Mouse (Mus musculus) embryonic facial prominence, embryonic 14.5 days (tissue): Measurements from ENCODE around the gene Sh3bp4. TPM values are rescaled to one million over a fixed set of nuclear protein-coding genes. Genes with fewer than 3 reads are reported as not detected.
A peak's percentile ranks its signal among the peaks of the same experiment; 100 is the strongest.

Experiments
- ATAC-seq: fragments of 200-750 bp; cut with Nextera tagmentation; 2 replicates; pipeline ENCODE4 v1.8.0; 2017; ENCODE audit warnings: low read depth, moderate number of reproducible peaks, moderate TSS enrichment
- DNase-seq: peaks from one replicate; pipeline ENCODE4 v3.0.0-alpha.2; 2015; ENCODE audit warnings: low spot score
- H3K27ac ChIP-seq: fragments of 300-500 bp; sonication (generic); replicated peaks from 2 replicates; pipeline ENCODE4 v1.5.1; 2014; ENCODE audit warnings: low read depth, mild to moderate bottlenecking, low read length, moderate library complexity
- H3K27me3 ChIP-seq: fragments of 300-500 bp; sonication (generic); replicated peaks from 2 replicates; pipeline ENCODE4 v1.6.1; 2014; ENCODE audit warnings: low read length; ENCODE audit not compliant: control insufficient read depth, insufficient read depth
- H3K36me3 ChIP-seq: fragments of 300-500 bp; sonication (generic); 2 replicates; pipeline ENCODE4 v1.6.1; 2014; ENCODE audit warnings: low read length, mixed read lengths; ENCODE audit not compliant: control insufficient read depth, insufficient read depth
- H3K4me1 ChIP-seq: fragments of 300-500 bp; sonication (generic); 2 replicates; pipeline ENCODE4 v1.6.1; 2014; ENCODE audit warnings: antibody characterized with exemption, low read length; ENCODE audit not compliant: control insufficient read depth, insufficient read depth
- H3K4me2 ChIP-seq: fragments of 300-500 bp; sonication (generic); 2 replicates; pipeline ENCODE4 v1.6.1; 2014; ENCODE audit warnings: low read depth, mild to moderate bottlenecking, low read length, moderate library complexity, mixed read lengths
- H3K4me3 ChIP-seq: fragments of 300-500 bp; sonication (generic); 2 replicates; pipeline ENCODE4 v1.5.1; 2014; ENCODE audit warnings: low read depth, mild to moderate bottlenecking, low read length
- H3K9ac ChIP-seq: fragments of 300-500 bp; sonication (generic); 2 replicates; pipeline ENCODE4 v1.6.1; 2014; ENCODE audit warnings: low read depth, mild to moderate bottlenecking, low read length, moderate library complexity, mixed read lengths
- H3K9me3 ChIP-seq: fragments of 300-500 bp; sonication (generic); 2 replicates; pipeline ENCODE4 v1.6.1; 2016; ENCODE audit warnings: low read length; ENCODE audit not compliant: control insufficient read depth
- WGBS: fragments of 180-500 bp; shearing (Covaris S2); extraction: QIAGEN DNeasy Blood & Tissue Kit; methylation state at CpG from one replicate; pipeline ENCODE4 v1.1.7; 2014; 5-methylcytosine and 5-hydroxymethylcytosine counted together
- polyA plus RNA-seq: library from polyadenylated mRNA; unstranded; fragments of >200 nt; fragmentation: Nextera tagmentation; extraction: Ambion mirVana; gene quantifications from 2 replicates; pipeline ENCODE4 v1.2.1, GENCODE M21; 2014

Sh3bp4 gene
- polyA plus RNA-seq, 1 experiment from 2014 or later: 23.1 TPM

- Histone ChIP-seq H3K36me3 (no peaks in the 10 kb centered on the region), H3K9me3 (peaks cover 11% of the 10 kb centered on the region; the same call in 1 of the 2 replicates), H3K4me2 (no peak overlapping the region), H3K4me1 (no peaks in the 10 kb centered on the region), H3K9ac (no peak overlapping the region), H3K27me3 (no peaks in the 10 kb centered on the region), H3K4me3 (no peak overlapping the region), H3K27ac (no peak overlapping the region)
- ATAC-seq: no peak
- no peak for DNase-seq
- WGBS: 85% methylated on average over 4 of the region's 4 CpGs
Measured at GRCm38 (mm10) chr1:89062977-89063376, 7.2 kb upstream of the Sh3bp4 start.

DNA sequence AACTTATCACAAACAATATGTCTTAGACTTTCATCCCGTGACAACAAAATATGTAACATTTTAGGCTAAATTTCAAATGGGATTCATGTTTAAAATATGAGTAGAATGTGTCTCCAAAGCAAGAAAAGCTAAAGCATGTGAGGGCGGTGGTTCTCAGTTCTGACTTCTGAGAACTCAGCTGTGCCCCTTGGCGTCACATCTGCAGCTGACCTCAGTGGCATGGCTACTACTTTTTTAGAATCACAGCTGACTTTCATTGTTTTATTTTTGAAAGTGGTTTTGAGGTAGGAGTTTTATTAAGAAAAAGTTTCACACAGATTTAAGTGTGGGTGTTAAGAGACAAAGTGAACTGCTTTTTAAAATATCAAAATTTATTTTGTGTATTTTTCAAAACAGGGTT lies 6.4 kb upstream of the Sh3bp4 start:
- Histone ChIP-seq H3K9me3 (peaks cover 10% of the 10 kb centered on the region; the same call in 1 of the 2 replicates), H3K27ac (no peak overlapping the region), H3K36me3 (no peaks in the 10 kb centered on the region), H3K4me2 (no peak overlapping the region), H3K27me3 (no peaks in the 10 kb centered on the region), H3K4me3 (no peak overlapping the region), H3K9ac (no peak overlapping the region), H3K4me1 (peaks cover under 1% of the 10 kb centered on the region; the same call in 1 of the 2 replicates)
- WGBS: 79% methylated on average over 3 of the region's 3 CpGs
- ATAC-seq (no peak), DNase-seq (no peak)

DNA sequence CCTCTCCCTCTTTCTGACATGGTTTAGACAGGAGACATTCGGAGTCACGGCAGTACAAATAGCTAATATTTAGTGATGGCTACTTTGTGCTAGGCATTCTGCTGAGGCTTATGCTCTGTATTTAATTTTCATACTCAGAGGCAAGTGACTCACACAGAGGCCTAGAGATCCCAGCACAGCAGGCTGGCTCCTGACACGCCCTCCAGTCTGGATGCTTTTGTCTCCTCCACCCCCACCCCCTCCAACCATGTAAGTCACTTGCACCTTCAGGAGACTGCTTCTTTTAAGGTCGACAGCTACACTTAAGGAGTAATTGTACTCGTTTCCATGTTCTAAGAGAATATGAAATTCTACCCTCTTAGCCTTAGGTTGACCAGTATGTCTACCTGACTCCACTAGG lies 1.4 kb upstream of the Sh3bp4 start:
- no peaks in the 10 kb centered on the region for H3K27me3 ChIP-seq
- no peak overlapping the region for H3K9ac ChIP-seq
- peak overlapping the region; percentile 67; the same call in 1 of the 2 replicates for H3K4me2 ChIP-seq
- 49% methylated on average over 5 of the region's 5 CpGs for WGBS
- no peak for ATAC-seq
- no peak overlapping the region for H3K27ac ChIP-seq
- H3K36me3 ChIP-seq: no peaks in the 10 kb centered on the region
- peaks cover 19% of the 10 kb centered on the region for H3K4me1 ChIP-seq
- DNase-seq: peak; percentile 36
- no peaks in the 10 kb centered on the region for H3K9me3 ChIP-seq
- no peak overlapping the region for H3K4me3 ChIP-seq

GRCm38 (mm10) chr1:89069479-89070102 lies 624 bp upstream of the Sh3bp4 start:
- peak overlapping the region; percentile 60 for H3K9ac ChIP-seq
- peak overlapping the region; percentile 67 for H3K4me2 ChIP-seq
- no peaks in the 10 kb centered on the region for H3K36me3 ChIP-seq
- H3K4me1 ChIP-seq: peaks cover 22% of the 10 kb centered on the region
- peak; percentile 46 for ATAC-seq
- no peaks in the 10 kb centered on the region for H3K9me3 ChIP-seq
- H3K27me3 ChIP-seq: no peaks in the 10 kb centered on the region
- under 1% methylated on average over 24 of the region's 25 CpGs for WGBS
- H3K4me3 ChIP-seq: peak overlapping the region; percentile 87
- peak; percentile 91 for DNase-seq
- peak overlapping the region; percentile 90 for H3K27ac ChIP-seq

- Histone ChIP-seq H3K36me3 (no peaks in the 10 kb centered on the region), H3K9me3 (no peaks in the 10 kb centered on the region), H3K27ac (peak overlapping the region; percentile 84), H3K9ac (peak overlapping the region; percentile 81), H3K4me2 (peak overlapping the region; percentile 67), H3K4me3 (peak overlapping the region; percentile 87), H3K4me1 (peaks cover 31% of the 10 kb centered on the region), H3K27me3 (no peaks in the 10 kb centered on the region)
- ATAC-seq (peak; percentile 9; the same call in 1 of the 2 replicates), DNase-seq (no peak)
- under 1% methylated on average over 28 of the region's 28 CpGs for whole genome bisulfite sequencing
Measured at GRCm38 (mm10) chr1:89070871-89071361, 701 bp downstream of the Sh3bp4 start.

- Histone ChIP-seq H3K27ac (peak overlapping the region; percentile 84), H3K36me3 (no peaks in the 10 kb centered on the region), H3K9ac (peak overlapping the region; percentile 81), H3K4me2 (peak overlapping the region; percentile 67), H3K4me3 (peak overlapping the region; percentile 87), H3K4me1 (peaks cover 31% of the 10 kb centered on the region), H3K9me3 (no peaks in the 10 kb centered on the region), H3K27me3 (no peaks in the 10 kb centered on the region)
- 6% methylated on average over 15 of the region's 15 CpGs for whole genome bisulfite sequencing
- no peak for ATAC-seq
- DNase-seq: no peak
Measured at GRCm38 (mm10) chr1:89071371-89072142, 1.3 kb downstream of the Sh3bp4 start.

GRCm38 (mm10) chr1:89072143-89072990 lies 2.2 kb downstream of the Sh3bp4 start:
- H3K9ac ChIP-seq: peak overlapping the region; percentile 81
- peak overlapping the region; percentile 17 for H3K27ac ChIP-seq
- ATAC-seq: no peak
- no peak for DNase-seq
- no peaks in the 10 kb centered on the region for H3K9me3 ChIP-seq
- H3K4me3 ChIP-seq: peak overlapping the region; percentile 87
- WGBS: 19% methylated on average over 14 of the region's 14 CpGs
- peaks cover 31% of the 10 kb centered on the region for H3K4me1 ChIP-seq
- H3K36me3 ChIP-seq: no peaks in the 10 kb centered on the region
- H3K4me2 ChIP-seq: peak overlapping the region; percentile 67
- no peaks in the 10 kb centered on the region for H3K27me3 ChIP-seq

- no peaks in the 10 kb centered on the region for H3K27me3 ChIP-seq
- ATAC-seq: no peak
- DNase-seq: no peak
- peaks cover 32% of the 10 kb centered on the region for H3K4me1 ChIP-seq
- 81% methylated on average over 5 of the region's 5 CpGs for WGBS
- no peak overlapping the region for H3K4me3 ChIP-seq
- H3K9me3 ChIP-seq: no peaks in the 10 kb centered on the region
- H3K36me3 ChIP-seq: no peaks in the 10 kb centered on the region
- H3K9ac ChIP-seq: no peak overlapping the region
- H3K27ac ChIP-seq: no peak overlapping the region
- H3K4me2 ChIP-seq: peak overlapping the region; percentile 67; the same call in 1 of the 2 replicates
Measured at GRCm38 (mm10) chr1:89073291-89073846, 3.2 kb downstream of the Sh3bp4 start.
